Mouse (Mus musculus): ENCODE results near the gene Otud7b. TPM values are rescaled to one million over a fixed set of nuclear protein-coding genes. Genes with fewer than 3 reads are reported as not detected.

Gene Otud7b
- 10 to 100 TPM; 52.5 to 54.4 TPM for total RNA-seq (2021)
- long read RNA-seq, experiment 1, full-length matches to known transcripts: 1 of 13 reads
- long read RNA-seq, experiment 1, partial matches to known transcripts: 0 of 13 reads
- long read RNA-seq, experiment 1, other reads (novel, unspliced or antisense): 12 of 13 reads
- long read RNA-seq, experiment 2, full-length matches to known transcripts: 1 of 20 reads
- long read RNA-seq, experiment 2, partial matches to known transcripts: 7 of 20 reads
- long read RNA-seq, experiment 2, other reads (novel, unspliced or antisense): 12 of 20 reads

GRCm38 (mm10) chr3:96104261-96105065 lies at the start of gene Otud7b:
TSS of gene Otud7b (plus strand) at chr3:96104527.
- peak; percentile 87 for DNase-seq

GRCm38 (mm10) chr3:96055294-96055693 lies 49.0 kb upstream of the Otud7b start:
- no peak for DNase-seq

GRCm38 (mm10) chr3:96056031-96056430 lies 48.3 kb upstream of the Otud7b start:
- DNase-seq: no peak

GRCm38 (mm10) chr3:96057747-96058204 lies 46.6 kb upstream of the Otud7b start:
- DNase-seq: peak; percentile 81

- DNase-seq: peak; percentile 45
Measured at GRCm38 (mm10) chr3:96058231-96058896, 46.0 kb upstream of the Otud7b start, which contains the start of gene Vps45. TSS of gene Vps45 (minus strand) at chr3:96058466.

- DNase-seq: no peak
Measured at GRCm38 (mm10) chr3:96060146-96060545, 44.2 kb upstream of the Otud7b start.

GRCm38 (mm10) chr3:96063299-96063698 lies 41.0 kb upstream of the Otud7b start:
- DNase-seq: no peak

- no peak for DNase-seq
Measured at GRCm38 (mm10) chr3:96064217-96064616, 40.1 kb upstream of the Otud7b start.

GRCm38 (mm10) chr3:96065147-96065546 lies 39.2 kb upstream of the Otud7b start:
- no peak for DNase-seq

- DNase-seq: peak; percentile 15
Measured at GRCm38 (mm10) chr3:96065754-96066375, 38.5 kb upstream of the Otud7b start.

- DNase-seq: no peak
Measured at GRCm38 (mm10) chr3:96066741-96067140, 37.6 kb upstream of the Otud7b start.

- no peak for DNase-seq
Measured at GRCm38 (mm10) chr3:96069046-96069445, 35.3 kb upstream of the Otud7b start.

- no peak for DNase-seq
Measured at GRCm38 (mm10) chr3:96069542-96069941, 34.8 kb upstream of the Otud7b start.

- no peak for DNase-seq
Measured at GRCm38 (mm10) chr3:96070241-96070640, 34.1 kb upstream of the Otud7b start.

GRCm38 (mm10) chr3:96072921-96073486 lies 31.3 kb upstream of the Otud7b start:
- DNase-seq: no peak

GRCm38 (mm10) chr3:96078066-96078465 lies 26.3 kb upstream of the Otud7b start:
- no peak for DNase-seq

- DNase-seq: no peak
Measured at GRCm38 (mm10) chr3:96078711-96079110, 25.6 kb upstream of the Otud7b start.

GRCm38 (mm10) chr3:96081006-96081405 lies 23.3 kb upstream of the Otud7b start:
- DNase-seq: no peak

- no peak for DNase-seq
Measured at GRCm38 (mm10) chr3:96081650-96082049, 22.7 kb upstream of the Otud7b start.

GRCm38 (mm10) chr3:96082100-96082499 lies 22.2 kb upstream of the Otud7b start:
- no peak for DNase-seq

GRCm38 (mm10) chr3:96082714-96083508 lies 21.4 kb upstream of the Otud7b start:
- DNase-seq: no peak

Data from gastrocnemius, postnatal 25 days (tissue).